Mouse (Mus musculus): ENCODE results near the gene Mfap1b. TPM values are rescaled to one million over a fixed set of nuclear protein-coding genes. Genes with fewer than 3 reads are reported as not detected.
A peak's percentile ranks its signal among the peaks of the same experiment; 100 is the strongest.
"Not testable (repeated sequence)": the region's sequence is repeated elsewhere in the genome, so short reads cannot be mapped to it uniquely, and the experiment has no call there.

Gene Mfap1b
- polyA plus RNA-seq, 1 experiment from 2014 or later = 66.2 TPM

GRCm38 (mm10) chr2:121509584-121509983 is 35.7 kb upstream of the Mfap1b start:
- Histone ChIP-seq H3K9me3 (ENCODE audit: control insufficient read depth, low read length) (no peaks in the 10 kb centered on the region), H3K4me3 (ENCODE audit: low read depth, low read length) (peak overlapping the region; percentile 1; the same call in 1 of the 2 replicates), H3K4me1 (ENCODE audit: control insufficient read depth, insufficient read depth, low read length) (peaks cover 7% of the 10 kb centered on the region; the same call in 1 of the 2 replicates), H3K4me2 (ENCODE audit: low read depth, severe bottlenecking) (peak overlapping the region; percentile 33; the same call in 1 of the 2 replicates), H3K27me3 (ENCODE audit: control insufficient read depth, insufficient read depth, low read length) (no peaks in the 10 kb centered on the region), H3K9ac (ENCODE audit: low read length) (no peak overlapping the region), H3K27ac (replicated peaks; ENCODE audit: low read depth, low read length) (no peak overlapping the region), H3K36me3 (ENCODE audit: control insufficient read depth, insufficient read depth, low read length) (peaks cover 2% of the 10 kb centered on the region; the same call in 1 of the 2 replicates)
- DNase-seq (ENCODE audit: low spot score) (peak; percentile 62), ATAC-seq (ENCODE audit: insufficient number of reproducible peaks, low FRiP score, low TSS enrichment, low read depth) (peak; percentile 60; the same call in 1 of the 2 replicates)
- 19% methylated on average over 16 of the region's 16 CpGs for WGBS

- no peaks in the 10 kb centered on the region for H3K9me3 ChIP-seq (ENCODE audit: control insufficient read depth, low read length)
- H3K4me3 ChIP-seq (ENCODE audit: low read depth, low read length) = peak overlapping the region; percentile 57; the same call in 1 of the 2 replicates
- DNase-seq (ENCODE audit: low spot score) (no peak), ATAC-seq (ENCODE audit: insufficient number of reproducible peaks, low FRiP score, low TSS enrichment, low read depth) (no peak)
- no peak overlapping the region for H3K27ac ChIP-seq (replicated peaks; ENCODE audit: low read depth, low read length)
- no peaks in the 10 kb centered on the region for H3K27me3 ChIP-seq (ENCODE audit: control insufficient read depth, insufficient read depth, low read length)
- 0 out of 2 replicates have a peak overlapping the region, but pooled peaks have one; percentile 53 for H3K9ac ChIP-seq (ENCODE audit: low read length)
- no peaks in the 10 kb centered on the region; the same call in 1 of the 2 replicates for H3K36me3 ChIP-seq (ENCODE audit: control insufficient read depth, insufficient read depth, low read length)
- WGBS = 98% methylated on average over 2 of the region's 2 CpGs
- peaks cover 7% of the 10 kb centered on the region; the same call in 1 of the 2 replicates for H3K4me1 ChIP-seq (ENCODE audit: control insufficient read depth, insufficient read depth, low read length)
- H3K4me2 ChIP-seq (ENCODE audit: low read depth, severe bottlenecking) = peak overlapping the region; percentile 66
These were observed 34.1 kb upstream of the Mfap1b start for GRCm38 (mm10) chr2:121507951-121508330.

- Histone ChIP-seq H3K4me2 (ENCODE audit: low read depth, severe bottlenecking) (peak overlapping the region; percentile 66), H3K27me3 (ENCODE audit: control insufficient read depth, insufficient read depth, low read length) (no peaks in the 10 kb centered on the region), H3K4me3 (ENCODE audit: low read depth, low read length) (peak overlapping the region; percentile 57), H3K9ac (ENCODE audit: low read length) (peak overlapping the region; percentile 53), H3K9me3 (ENCODE audit: control insufficient read depth, low read length) (no peaks in the 10 kb centered on the region), H3K36me3 (ENCODE audit: control insufficient read depth, insufficient read depth, low read length) (no peaks in the 10 kb centered on the region; the same call in 1 of the 2 replicates), H3K27ac (replicated peaks; ENCODE audit: low read depth, low read length) (no peak overlapping the region), H3K4me1 (ENCODE audit: control insufficient read depth, insufficient read depth, low read length) (peaks cover 7% of the 10 kb centered on the region; the same call in 1 of the 2 replicates)
- DNase-seq (ENCODE audit: low spot score) (no peak), ATAC-seq (ENCODE audit: insufficient number of reproducible peaks, low FRiP score, low TSS enrichment, low read depth) (no peak)
- 33% methylated on average over 12 of the region's 12 CpGs for WGBS
These were observed 33.5 kb upstream of the Mfap1b start for GRCm38 (mm10) chr2:121507173-121507950.

- H3K4me2 ChIP-seq (ENCODE audit: low read depth, severe bottlenecking) = peak within 1 kb of the TSS; percentile 66
- peak; percentile 90 for ATAC-seq (ENCODE audit: insufficient number of reproducible peaks, low FRiP score, low TSS enrichment, low read depth)
- H3K27ac ChIP-seq (replicated peaks; ENCODE audit: low read depth, low read length) = not testable (repeated sequence)
These were observed 32.3 kb upstream of the Mfap1b start, which contains the start of the genes Mfap1a and Wdr76 for GRCm38 (mm10) chr2:121505942-121506882. Gene Mfap1a (minus strand): TSS chr2:121506665. Gene Wdr76 (plus strand): TSS chr2:121506723.

GRCm38 (mm10) chr2:121501550-121501949 is 27.7 kb upstream of the Mfap1b start:
- not testable (repeated sequence) for H3K27me3 ChIP-seq (ENCODE audit: control insufficient read depth, insufficient read depth, low read length); H3K4me1 ChIP-seq (ENCODE audit: control insufficient read depth, insufficient read depth, low read length); H3K4me2 ChIP-seq (ENCODE audit: low read depth, severe bottlenecking); H3K9ac ChIP-seq (ENCODE audit: low read length); DNase-seq (ENCODE audit: low spot score); H3K27ac ChIP-seq (replicated peaks; ENCODE audit: low read depth, low read length); ATAC-seq (ENCODE audit: insufficient number of reproducible peaks, low FRiP score, low TSS enrichment, low read depth); H3K4me3 ChIP-seq (ENCODE audit: low read depth, low read length); H3K9me3 ChIP-seq (ENCODE audit: control insufficient read depth, low read length); H3K36me3 ChIP-seq (ENCODE audit: control insufficient read depth, insufficient read depth, low read length)
- WGBS = 100% methylated on average over 1 of the region's 6 CpGs

More at GRCm38 (mm10) chr2:121505942-121506882, 32.3 kb upstream of the Mfap1b start, which contains the start of the genes Mfap1a and Wdr76:
- peak; percentile 89 for DNase-seq (ENCODE audit: low spot score)
- H3K4me1 ChIP-seq (ENCODE audit: control insufficient read depth, insufficient read depth, low read length); H3K9me3 ChIP-seq (ENCODE audit: control insufficient read depth, low read length); H3K27me3 ChIP-seq (ENCODE audit: control insufficient read depth, insufficient read depth, low read length); H3K36me3 ChIP-seq (ENCODE audit: control insufficient read depth, insufficient read depth, low read length): not testable (repeated sequence)
- Histone ChIP-seq H3K4me3 (ENCODE audit: low read depth, low read length) (peak within 1 kb of the TSS; percentile 57), H3K9ac (ENCODE audit: low read length) (peak within 1 kb of the TSS; percentile 56)
- 4% methylated on average over 39 of the region's 42 CpGs for WGBS

- not testable (repeated sequence) for ATAC-seq (ENCODE audit: insufficient number of reproducible peaks, low FRiP score, low TSS enrichment, low read depth); H3K4me3 ChIP-seq (ENCODE audit: low read depth, low read length); H3K4me2 ChIP-seq (ENCODE audit: low read depth, severe bottlenecking); DNase-seq (ENCODE audit: low spot score); H3K9me3 ChIP-seq (ENCODE audit: control insufficient read depth, low read length); H3K36me3 ChIP-seq (ENCODE audit: control insufficient read depth, insufficient read depth, low read length); H3K9ac ChIP-seq (ENCODE audit: low read length); H3K4me1 ChIP-seq (ENCODE audit: control insufficient read depth, insufficient read depth, low read length); H3K27ac ChIP-seq (replicated peaks; ENCODE audit: low read depth, low read length); H3K27me3 ChIP-seq (ENCODE audit: control insufficient read depth, insufficient read depth, low read length)
- 100% methylated on average over 1 of the region's 2 CpGs for WGBS
These were observed 10.5 kb upstream of the Mfap1b start for GRCm38 (mm10) chr2:121484403-121484802.

- H3K4me1 ChIP-seq (ENCODE audit: control insufficient read depth, insufficient read depth, low read length) = no peaks in the 10 kb centered on the region
- DNase-seq (ENCODE audit: low spot score) (no peak), ATAC-seq (ENCODE audit: insufficient number of reproducible peaks, low FRiP score, low TSS enrichment, low read depth) (no peak)
- H3K4me3 ChIP-seq (ENCODE audit: low read depth, low read length) = no peak overlapping the region
- H3K27me3 ChIP-seq (ENCODE audit: control insufficient read depth, insufficient read depth, low read length) = no peaks in the 10 kb centered on the region
- WGBS = 48% methylated on average over 8 of the region's 8 CpGs
- H3K9ac ChIP-seq (ENCODE audit: low read length) = no peak overlapping the region
- H3K36me3 ChIP-seq (ENCODE audit: control insufficient read depth, insufficient read depth, low read length) = no peaks in the 10 kb centered on the region
- H3K9me3 ChIP-seq (ENCODE audit: control insufficient read depth, low read length) = no peaks in the 10 kb centered on the region
- no peak overlapping the region for H3K27ac ChIP-seq (replicated peaks; ENCODE audit: low read depth, low read length)
- no peak overlapping the region for H3K4me2 ChIP-seq (ENCODE audit: low read depth, severe bottlenecking)
These were observed 9.7 kb upstream of the Mfap1b start for GRCm38 (mm10) chr2:121483576-121483975.

GRCm38 (mm10) chr2:121480916-121481315 is 7.0 kb upstream of the Mfap1b start:
- DNase-seq (ENCODE audit: low spot score); H3K27ac ChIP-seq (replicated peaks; ENCODE audit: low read depth, low read length); H3K9me3 ChIP-seq (ENCODE audit: control insufficient read depth, low read length); ATAC-seq (ENCODE audit: insufficient number of reproducible peaks, low FRiP score, low TSS enrichment, low read depth); H3K9ac ChIP-seq (ENCODE audit: low read length); H3K4me1 ChIP-seq (ENCODE audit: control insufficient read depth, insufficient read depth, low read length); H3K27me3 ChIP-seq (ENCODE audit: control insufficient read depth, insufficient read depth, low read length); H3K36me3 ChIP-seq (ENCODE audit: control insufficient read depth, insufficient read depth, low read length); H3K4me2 ChIP-seq (ENCODE audit: low read depth, severe bottlenecking); H3K4me3 ChIP-seq (ENCODE audit: low read depth, low read length): not testable (repeated sequence)
- WGBS = 83% methylated on average over 13 of the region's 13 CpGs
